Mouse (Mus musculus) mesoderm, embryonic 11.5 days (tissue): ENCODE data around the gene Gas8.
A peak's percentile ranks its signal among the peaks of the same experiment; 100 is the strongest.
"Not testable (repeated sequence)": the region's sequence is repeated elsewhere in the genome, so short reads cannot be mapped to it uniquely, and the experiment has no call there.

ENCODE experiments used
- DNase-seq: peaks from one replicate; pipeline ENCODE4 v3.0.0-alpha.2; 2012; ENCODE audit warnings: low read depth, low spot score

Gas8 gene

DNA sequence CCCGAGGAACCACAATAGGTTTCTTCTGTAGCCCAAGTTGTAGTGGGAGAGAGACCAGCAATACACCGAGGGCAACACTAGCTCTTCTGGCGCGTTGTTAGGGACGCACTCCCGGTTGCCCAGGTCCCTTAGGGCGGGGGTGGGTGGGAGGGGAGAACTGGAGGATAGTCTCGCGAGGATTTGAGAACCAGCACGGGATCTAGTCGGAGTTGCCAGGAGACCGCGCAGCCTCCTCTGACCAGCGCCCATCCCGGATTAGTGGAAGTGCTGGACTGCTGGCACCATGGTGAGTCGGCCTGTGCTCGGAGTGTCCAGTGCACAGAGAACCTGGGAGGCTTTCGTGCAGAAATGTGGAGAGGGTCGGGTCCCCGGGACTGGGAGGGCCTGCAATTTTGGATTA is at the start of gene Gas8:
Gene Gas8 (plus strand): TSS at position 168 of the 400 bp plus-strand sequence.
- DNase-seq: peak; percentile 96

DNA sequence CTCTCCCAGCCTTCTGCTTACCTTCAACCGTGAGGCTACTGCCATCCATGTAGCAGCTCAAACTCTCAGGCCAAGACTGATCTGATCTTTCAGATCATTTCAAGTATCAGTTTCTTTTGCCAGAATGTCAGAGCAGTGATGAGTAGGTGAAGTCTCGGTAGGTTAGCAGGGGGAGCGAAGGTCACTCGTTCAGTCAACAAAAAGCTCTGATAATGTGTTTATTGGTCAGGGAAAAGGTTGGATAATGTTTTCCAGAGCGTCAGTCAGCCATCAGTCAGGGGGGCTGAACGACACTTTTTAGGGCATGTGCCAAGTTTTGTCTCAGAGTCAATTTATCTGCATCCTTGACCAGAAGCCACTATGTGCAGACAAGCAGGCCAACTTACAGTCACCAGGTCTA is 45.6 kb upstream of the Gas8 start:
- not testable (repeated sequence) for DNase-seq

- not testable (repeated sequence) for DNase-seq
These were observed 44.1 kb upstream of the Gas8 start for GRCm38 (mm10) chr8:123474549-123474948.

DNA sequence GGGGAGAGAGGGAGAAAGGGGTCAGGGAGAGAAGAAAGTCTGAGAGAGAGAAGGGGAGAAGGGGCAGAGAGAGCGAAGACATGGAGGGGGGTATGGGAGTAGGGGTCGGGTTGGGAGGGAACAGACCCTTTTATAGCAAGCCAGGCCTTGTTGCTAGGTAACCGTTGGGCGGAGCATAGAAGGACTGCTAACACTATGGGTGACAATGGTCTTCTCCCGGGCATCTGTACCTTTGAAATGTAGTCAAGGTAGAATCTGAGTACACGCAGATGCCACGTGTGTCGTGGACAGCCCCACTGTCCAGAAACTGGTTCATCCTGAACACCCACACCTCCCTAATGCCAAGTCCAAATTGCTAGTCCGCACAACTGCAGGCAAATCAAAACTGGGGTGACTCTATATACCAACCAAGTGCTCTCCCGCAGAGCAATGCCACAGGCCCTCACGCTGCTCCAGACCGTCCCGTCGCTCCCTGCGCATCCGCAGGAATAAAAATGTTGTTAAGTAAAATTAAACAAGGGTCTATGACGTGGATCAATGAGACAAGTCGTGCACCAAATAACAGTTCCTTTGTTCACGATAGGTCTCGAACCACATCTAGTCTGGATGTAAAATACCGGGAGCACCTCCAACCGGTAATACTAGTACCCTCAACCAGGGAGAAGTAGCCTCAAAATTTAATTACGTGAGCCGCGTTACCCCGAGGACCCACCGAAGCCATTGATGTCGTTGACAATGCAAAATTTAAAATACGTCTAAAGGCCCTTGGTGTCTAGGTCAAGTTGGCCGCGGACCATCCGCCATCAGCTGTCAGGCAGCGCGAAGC is 41.5 kb upstream of the Gas8 start:
- DNase-seq: peak; percentile 26

DNA sequence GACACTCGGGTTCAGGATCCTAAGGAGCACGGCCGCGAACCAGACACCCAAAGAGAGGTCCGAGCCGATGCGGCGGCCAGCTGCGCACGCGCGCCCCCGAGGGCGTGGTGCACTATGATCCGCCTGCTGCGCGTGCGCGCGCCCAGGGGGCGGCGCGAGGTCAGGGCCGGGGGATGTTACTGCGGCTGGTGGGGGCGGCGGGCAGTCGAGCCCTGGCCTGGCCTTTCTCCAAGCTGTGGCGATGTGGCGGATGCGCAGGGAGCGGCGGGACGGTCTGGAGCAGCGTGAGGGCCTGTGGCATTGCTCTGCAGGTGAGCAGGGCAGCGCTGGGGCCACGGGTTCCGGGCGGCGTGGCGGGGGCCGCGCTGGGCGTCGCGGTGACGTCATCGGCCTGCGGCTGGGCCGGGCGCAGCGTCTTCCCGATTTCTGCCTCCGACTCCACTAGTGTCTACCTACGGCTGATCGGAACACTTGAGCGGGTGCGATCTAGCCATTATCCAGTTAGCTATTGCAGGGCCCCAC is 40.8 kb upstream of the Gas8 start, which contains the start of gene Afg3l1:
Gene Afg3l1 (plus strand): TSS at position 167 of the 522 bp plus-strand sequence.
- DNase-seq: peak; percentile 95

DNA sequence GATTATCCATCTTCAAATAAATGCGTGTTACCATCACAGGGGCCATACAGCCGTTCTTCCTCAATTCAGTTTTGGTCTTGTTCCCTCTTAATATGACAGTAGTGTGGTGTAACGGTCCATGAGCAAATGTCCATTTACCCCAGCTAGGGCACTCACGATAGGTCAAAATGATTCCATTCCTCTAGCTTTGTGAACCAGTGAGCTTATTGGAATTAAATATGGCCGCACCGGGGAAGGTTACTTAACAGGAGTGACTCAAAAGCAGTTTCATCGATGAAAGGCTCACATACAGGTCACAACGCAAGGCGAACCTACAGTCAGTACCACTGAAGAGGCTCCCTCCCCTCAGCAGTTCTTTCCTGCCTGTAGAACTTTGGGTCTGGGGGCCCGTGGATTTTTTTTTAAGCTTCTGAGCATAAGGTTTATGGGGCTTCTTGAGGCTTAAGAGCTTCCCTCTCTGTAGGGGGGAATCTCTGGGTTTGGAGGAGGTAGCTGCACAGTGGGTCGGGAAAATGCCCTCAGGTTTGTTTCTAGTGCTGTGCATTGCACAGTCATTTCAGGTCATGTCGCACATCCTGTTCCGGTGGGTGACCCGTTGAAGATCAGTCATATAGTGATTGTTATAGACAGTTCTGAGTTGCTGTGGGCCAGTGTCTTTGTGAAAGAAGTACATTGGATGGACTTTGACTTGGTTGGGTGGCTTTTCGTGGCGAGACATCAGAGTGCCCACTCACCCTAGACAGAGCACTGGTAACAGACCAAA is 40.0 kb upstream of the Gas8 start:
- no peak for DNase-seq

GRCm38 (mm10) chr8:123482627-123483026 is 36.0 kb upstream of the Gas8 start:
- DNase-seq: no peak

GRCm38 (mm10) chr8:123491280-123492075 is 27.2 kb upstream of the Gas8 start:
- no peak for DNase-seq

DNA sequence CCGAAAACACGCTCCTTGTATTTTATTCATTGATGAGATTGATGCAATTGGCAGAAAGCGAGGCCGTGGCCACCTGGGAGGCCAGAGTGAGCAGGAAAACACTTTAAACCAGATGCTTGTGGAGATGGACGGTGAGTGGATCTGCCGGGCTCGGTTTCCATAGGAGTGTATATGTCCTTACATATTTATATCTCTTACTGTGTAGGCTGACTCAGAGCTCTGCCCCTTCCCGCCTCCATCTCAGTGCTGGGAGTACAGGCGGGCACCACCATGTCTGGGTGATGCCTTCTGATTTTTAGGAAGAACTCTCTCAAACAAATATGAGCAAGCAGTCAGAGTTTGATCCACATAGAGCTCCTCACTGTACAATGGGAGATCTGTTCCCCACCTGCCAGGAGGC is 25.7 kb upstream of the Gas8 start:
- no peak for DNase-seq

- DNase-seq: no peak
These were observed 20.9 kb upstream of the Gas8 start for GRCm38 (mm10) chr8:123497699-123498098.

DNA sequence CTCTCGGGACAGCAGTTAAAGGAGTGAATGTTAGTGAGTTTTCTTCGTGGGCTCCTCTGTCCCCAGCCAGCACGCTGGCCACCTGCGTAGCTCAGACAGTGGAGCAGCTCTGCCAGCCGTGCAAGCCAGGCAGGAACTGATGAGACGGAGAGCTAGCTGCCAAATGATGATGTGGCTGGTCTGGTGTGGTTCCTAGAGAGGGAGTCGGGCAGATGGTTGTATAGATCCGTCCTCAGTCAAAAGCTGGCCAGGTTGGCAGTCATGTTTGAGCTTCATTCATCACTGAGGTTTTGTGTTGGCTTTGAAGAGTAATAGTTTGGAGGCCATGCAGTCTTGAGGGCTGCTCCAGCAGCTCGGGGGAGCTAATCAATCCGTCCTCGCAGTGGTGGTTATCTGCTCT is 19.7 kb upstream of the Gas8 start:
- DNase-seq: no peak

DNA sequence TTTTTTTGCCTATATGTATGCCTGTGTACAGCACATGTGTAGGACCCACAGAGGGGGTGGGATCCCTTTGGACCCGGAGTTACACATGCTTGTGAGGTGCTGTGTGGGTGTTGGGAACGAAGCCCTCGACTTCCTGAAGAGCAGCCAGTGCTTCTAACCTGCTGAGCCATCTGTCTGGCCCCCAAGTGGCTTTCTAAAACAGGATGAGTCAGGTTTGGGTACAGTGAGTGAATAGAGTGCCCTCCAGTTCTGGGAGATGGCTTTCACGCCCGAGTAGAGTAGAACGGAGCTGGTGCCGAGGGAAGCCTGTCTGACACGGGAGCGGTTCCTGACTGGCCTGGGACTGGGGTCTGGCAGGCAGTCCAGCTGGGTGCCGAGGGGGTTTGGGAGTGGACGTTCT is 19.1 kb upstream of the Gas8 start:
- no peak for DNase-seq

- no peak for DNase-seq
These were observed 16.4 kb upstream of the Gas8 start for GRCm38 (mm10) chr8:123502192-123502591.

DNA sequence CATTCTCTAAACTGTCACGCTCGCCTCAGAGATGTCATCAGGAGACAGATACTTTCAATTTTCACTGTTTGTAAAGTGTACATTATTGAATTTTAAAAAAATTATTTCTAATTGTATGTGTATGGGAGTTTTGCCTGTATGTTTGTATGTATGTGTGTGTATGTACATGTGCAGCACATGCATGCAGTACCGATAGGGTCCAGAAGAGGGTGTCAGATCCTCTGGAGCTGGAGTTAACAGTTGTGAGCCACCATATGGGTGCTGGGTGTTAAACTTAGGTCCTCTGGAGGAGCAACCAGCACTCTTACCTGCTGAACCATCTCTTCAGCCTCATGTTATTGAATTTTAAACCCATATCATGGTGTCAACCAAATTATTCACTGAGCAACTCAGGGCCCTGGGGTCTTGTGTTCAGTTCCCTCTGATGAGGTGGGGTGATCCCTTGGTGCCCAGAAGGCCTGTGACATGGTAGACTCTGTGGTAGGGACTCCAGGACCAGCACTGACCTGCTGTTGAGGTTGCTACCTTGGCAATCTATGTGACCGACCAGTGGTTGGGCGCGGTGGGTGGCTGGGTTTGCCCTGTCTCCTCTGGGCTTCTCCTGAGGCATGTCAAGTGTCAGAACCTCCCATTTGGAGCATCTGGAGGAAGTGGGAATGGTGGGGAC is 14.7 kb upstream of the Gas8 start:
- DNase-seq: no peak

DNA sequence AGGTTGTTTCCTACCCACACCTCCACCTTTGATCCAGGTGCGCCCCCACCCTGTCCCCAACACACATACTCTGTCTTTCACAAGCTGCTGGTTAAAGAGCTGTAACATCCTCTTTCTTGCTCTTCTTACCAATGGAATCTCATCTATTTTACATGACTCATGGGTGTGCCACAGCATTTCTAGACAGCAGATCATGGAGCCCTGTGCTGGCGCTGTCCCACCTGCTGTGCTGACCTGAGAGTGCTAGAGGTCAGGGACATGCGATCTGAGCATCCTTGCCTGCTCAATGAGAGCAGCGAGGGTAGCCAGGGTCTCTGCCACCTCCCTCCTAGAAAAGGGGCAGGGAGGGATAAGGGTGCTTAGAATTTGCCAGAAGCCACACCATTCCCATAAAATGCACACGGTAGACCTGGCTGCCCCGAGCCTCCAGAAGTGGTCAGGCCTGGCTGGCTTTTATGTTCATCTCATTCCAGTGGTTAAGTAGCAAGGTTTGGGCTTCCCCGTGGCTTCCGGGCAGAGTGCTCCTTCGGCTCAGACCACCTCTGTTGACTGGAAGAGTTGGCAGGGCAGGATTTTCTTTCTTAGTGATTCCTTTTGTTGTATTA is 13.9 kb upstream of the Gas8 start:
- DNase-seq: no peak

DNA sequence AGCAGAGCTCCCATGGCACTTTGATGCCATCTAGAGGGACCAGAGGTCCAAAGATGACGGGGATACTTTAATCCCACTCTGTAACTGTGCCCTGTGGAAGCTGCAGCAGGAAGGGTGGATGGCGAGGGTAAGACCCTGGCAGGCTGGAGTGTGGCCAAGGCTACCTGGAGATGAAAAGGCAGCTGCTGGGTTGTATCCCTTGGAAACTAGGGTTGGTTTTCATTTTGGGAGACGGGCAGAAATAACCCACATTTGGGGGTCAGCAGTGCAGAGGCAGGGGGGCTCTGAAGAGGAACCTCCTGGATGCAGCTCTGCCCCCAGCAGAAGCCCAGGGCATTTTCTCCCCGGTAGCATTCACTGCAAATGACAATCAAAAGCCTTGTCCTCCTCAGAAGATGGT is 13.4 kb upstream of the Gas8 start:
- DNase-seq: no peak

DNA sequence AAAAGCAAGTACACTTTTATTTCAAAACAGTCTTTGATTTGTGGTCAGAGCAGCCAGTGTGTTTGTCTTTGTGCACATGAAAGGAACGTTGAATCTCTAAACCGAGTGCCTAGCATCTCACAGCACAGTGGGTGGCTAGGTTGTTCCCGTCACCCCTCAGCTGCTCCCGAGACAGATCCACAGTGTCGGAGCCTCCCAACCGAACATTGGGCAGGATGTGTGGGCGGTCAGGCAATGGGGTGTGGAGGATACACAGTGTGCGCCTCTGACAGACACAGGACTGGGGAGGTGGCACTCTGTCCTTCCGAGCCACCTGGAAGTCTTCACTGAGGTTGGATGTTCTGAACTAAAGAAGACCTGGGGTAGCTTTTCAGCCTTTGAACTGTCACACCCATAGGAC is 12.9 kb upstream of the Gas8 start:
- DNase-seq: no peak

DNA sequence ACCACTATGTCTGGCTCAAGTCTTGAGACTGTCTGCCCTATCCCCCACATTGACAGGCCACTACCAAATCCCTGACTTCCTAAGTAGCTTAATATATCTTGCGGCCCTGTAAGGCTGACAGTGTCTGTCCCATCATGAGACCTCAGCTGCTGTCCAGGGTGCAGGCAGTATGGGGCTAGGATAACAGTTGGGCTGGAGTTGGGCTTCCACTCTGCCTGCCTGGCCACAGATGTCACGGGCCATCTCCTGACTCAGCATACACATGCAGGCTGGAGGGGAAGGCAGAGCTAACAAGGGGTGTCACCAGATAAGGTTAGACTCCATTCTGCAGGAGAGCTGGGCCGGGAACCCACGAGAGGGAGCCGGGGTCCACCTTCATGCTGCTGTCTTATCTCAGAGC is 11.5 kb upstream of the Gas8 start:
- no peak for DNase-seq

DNA sequence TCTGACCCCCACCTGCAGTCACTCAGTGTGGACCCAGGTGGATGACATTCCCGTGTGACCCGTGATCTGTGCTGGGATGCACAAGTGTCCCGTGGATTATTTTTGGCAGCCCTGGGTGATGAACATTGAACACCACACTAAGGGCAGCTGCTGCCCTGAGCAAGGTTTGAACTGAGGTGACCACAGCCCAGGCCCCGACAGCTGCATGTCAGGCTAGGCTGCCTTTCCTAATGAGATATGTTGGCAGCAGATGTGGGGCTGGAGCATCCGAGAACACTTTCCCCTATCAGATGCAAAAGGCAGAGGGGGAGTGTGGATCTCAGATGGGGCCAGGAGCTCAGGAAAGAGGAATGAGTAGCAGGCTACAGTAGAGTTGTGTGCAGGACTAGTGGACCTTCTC is 7.8 kb upstream of the Gas8 start:
- no peak for DNase-seq

DNA sequence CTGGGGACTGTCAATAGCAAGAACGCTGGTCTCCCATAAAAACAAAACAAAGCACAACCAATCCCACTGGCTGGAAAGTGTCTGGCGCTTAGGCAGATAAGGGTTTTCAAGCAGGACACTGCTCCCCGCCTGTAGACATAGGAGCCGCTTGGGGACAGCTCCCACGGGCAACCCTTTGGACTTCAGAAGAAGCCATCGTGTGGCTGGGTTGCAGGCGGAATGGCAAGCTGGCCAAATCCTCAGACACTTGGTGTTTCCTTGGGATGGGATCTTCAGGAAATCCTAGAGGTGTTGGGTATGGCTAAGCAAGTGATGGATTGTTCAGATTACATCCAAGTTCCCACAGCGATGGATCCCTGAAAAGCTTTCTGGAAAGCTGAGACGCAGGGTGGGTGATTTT is 4.5 kb upstream of the Gas8 start:
- peak; percentile 12 for DNase-seq
